Mouse (Mus musculus): Measurements from ENCODE around the gene Akap7. TPM values are rescaled to one million over a fixed set of nuclear protein-coding genes. Genes with fewer than 3 reads are reported as not detected.

Gene Akap7
- polyA plus RNA-seq, 1 experiment from 2014 or later = 22.2 TPM

DNA sequence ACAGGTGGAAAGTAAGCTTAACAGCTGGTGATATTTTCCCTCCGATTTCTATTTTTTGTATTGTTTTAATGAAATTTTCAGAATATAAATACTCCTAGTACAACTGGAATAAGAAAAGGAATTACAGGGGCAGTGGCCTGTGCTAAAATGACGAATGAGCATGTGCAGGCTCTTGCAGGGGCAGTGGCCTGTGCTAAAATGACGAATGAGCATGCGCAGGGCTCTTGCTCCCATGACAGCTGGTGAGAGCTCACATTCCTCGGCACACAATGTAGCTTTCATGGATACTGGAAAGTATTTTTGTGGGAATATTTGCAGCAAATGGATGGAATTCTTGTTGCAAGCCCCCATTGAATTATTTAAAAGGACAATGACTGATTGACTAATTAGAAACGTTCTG, 46.5 kb downstream of the Akap7 start:
- DNase-seq (ENCODE audit: low spot score) (no peak), ATAC-seq (ENCODE audit: insufficient number of reproducible peaks, low FRiP score, low TSS enrichment, low read depth) (no peak)
- H3K27ac ChIP-seq (replicated peaks; ENCODE audit: low read depth, low read length) = no peak overlapping the region
- no peaks in the 10 kb centered on the region for H3K36me3 ChIP-seq (ENCODE audit: control insufficient read depth, insufficient read depth, low read length)
- H3K4me3 ChIP-seq (ENCODE audit: low read depth, low read length) = no peak overlapping the region
- WGBS = 65% methylated on average over 6 of the region's 6 CpGs
- no peak overlapping the region for H3K4me2 ChIP-seq (ENCODE audit: low read depth, severe bottlenecking)
- no peak overlapping the region for H3K9ac ChIP-seq (ENCODE audit: low read length)
- no peaks in the 10 kb centered on the region for H3K4me1 ChIP-seq (ENCODE audit: control insufficient read depth, insufficient read depth, low read length)
- H3K9me3 ChIP-seq (ENCODE audit: control insufficient read depth, low read length) = no peaks in the 10 kb centered on the region
- H3K27me3 ChIP-seq (ENCODE audit: control insufficient read depth, insufficient read depth, low read length) = no peaks in the 10 kb centered on the region

DNA sequence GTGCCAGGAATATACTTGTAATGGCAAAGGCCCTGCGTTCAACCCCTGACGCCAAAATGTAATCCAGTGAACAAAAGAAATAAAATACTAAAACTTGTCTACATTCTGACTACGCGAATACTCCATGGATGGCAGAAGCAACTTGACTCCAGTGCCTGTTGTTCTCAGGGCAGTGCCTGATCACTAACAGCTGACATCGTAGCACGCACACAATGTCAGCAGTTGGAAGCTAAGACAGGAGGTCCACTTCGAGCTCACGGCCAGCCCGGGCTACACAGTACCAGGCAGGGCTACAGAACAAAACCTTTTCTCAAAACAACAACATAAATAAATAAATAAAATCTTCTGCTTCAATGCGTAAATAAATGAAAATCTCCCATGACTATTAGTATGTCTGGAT, 46.9 kb downstream of the Akap7 start:
- Histone ChIP-seq H3K36me3 (ENCODE audit: control insufficient read depth, insufficient read depth, low read length) (no peaks in the 10 kb centered on the region), H3K4me1 (ENCODE audit: control insufficient read depth, insufficient read depth, low read length) (no peaks in the 10 kb centered on the region), H3K9ac (ENCODE audit: low read length) (no peak overlapping the region), H3K27ac (replicated peaks; ENCODE audit: low read depth, low read length) (no peak overlapping the region), H3K4me3 (ENCODE audit: low read depth, low read length) (no peak overlapping the region), H3K4me2 (ENCODE audit: low read depth, severe bottlenecking) (no peak overlapping the region), H3K27me3 (ENCODE audit: control insufficient read depth, insufficient read depth, low read length) (no peaks in the 10 kb centered on the region), H3K9me3 (ENCODE audit: control insufficient read depth, low read length) (no peaks in the 10 kb centered on the region)
- WGBS = 84% methylated on average over 10 of the region's 10 CpGs
- ATAC-seq (ENCODE audit: insufficient number of reproducible peaks, low FRiP score, low TSS enrichment, low read depth) (no peak), DNase-seq (ENCODE audit: low spot score) (no peak)

DNA sequence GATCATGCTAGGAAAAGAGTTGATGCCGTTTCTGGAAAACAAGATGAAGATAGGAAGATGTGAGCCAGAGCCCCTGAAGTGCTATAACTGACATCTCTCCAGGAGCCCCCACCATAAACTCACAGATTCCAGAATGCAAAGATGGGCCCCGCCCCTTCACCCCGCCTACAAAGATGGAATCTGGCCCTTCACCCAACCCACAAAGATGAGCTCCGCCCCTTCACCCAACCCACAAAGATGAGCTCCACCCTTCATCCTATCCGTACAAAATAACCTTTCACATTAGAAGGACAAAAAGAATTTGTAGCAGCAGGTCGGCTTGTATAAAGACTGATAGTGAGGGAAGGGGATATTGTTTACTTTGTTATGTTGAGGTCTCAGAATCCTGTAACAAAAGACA, 49.5 kb downstream of the Akap7 start:
- 78% methylated on average over 6 of the region's 6 CpGs for WGBS
- Histone ChIP-seq H3K4me3 (ENCODE audit: low read depth, low read length) (no peak overlapping the region), H3K4me2 (ENCODE audit: low read depth, severe bottlenecking) (no peak overlapping the region), H3K9me3 (ENCODE audit: control insufficient read depth, low read length) (no peaks in the 10 kb centered on the region), H3K27me3 (ENCODE audit: control insufficient read depth, insufficient read depth, low read length) (no peaks in the 10 kb centered on the region), H3K27ac (replicated peaks; ENCODE audit: low read depth, low read length) (no peak overlapping the region), H3K4me1 (ENCODE audit: control insufficient read depth, insufficient read depth, low read length) (no peaks in the 10 kb centered on the region), H3K9ac (ENCODE audit: low read length) (no peak overlapping the region), H3K36me3 (ENCODE audit: control insufficient read depth, insufficient read depth, low read length) (no peaks in the 10 kb centered on the region)
- DNase-seq (ENCODE audit: low spot score) (no peak), ATAC-seq (ENCODE audit: insufficient number of reproducible peaks, low FRiP score, low TSS enrichment, low read depth) (no peak)

DNA sequence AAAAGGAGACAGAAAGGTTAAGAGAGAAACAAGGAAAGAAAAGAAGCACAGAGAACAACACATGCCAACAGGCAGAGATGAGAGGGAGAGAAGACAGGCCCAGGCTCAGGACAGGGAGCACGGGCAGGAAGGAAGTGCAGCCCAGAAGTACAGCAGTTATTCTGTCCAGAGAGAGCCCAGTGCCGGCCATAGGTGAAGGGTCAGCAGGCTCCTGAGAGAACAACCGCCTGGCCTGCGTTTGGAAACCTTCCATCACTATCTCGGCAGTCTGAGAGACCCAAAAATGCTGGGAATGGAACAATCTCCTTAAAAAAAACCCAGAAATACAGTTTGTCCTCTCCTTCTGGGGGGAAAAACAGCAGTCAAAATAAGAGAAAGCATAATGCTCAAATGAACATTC, 50.2 kb downstream of the Akap7 start:
- H3K4me1 ChIP-seq (ENCODE audit: control insufficient read depth, insufficient read depth, low read length) = no peaks in the 10 kb centered on the region
- DNase-seq (ENCODE audit: low spot score) (no peak), ATAC-seq (ENCODE audit: insufficient number of reproducible peaks, low FRiP score, low TSS enrichment, low read depth) (no peak)
- no peak overlapping the region for H3K27ac ChIP-seq (replicated peaks; ENCODE audit: low read depth, low read length)
- H3K4me3 ChIP-seq (ENCODE audit: low read depth, low read length) = no peak overlapping the region
- H3K4me2 ChIP-seq (ENCODE audit: low read depth, severe bottlenecking) = no peak overlapping the region
- H3K9me3 ChIP-seq (ENCODE audit: control insufficient read depth, low read length) = no peaks in the 10 kb centered on the region
- WGBS = 61% methylated on average over 5 of the region's 5 CpGs
- H3K36me3 ChIP-seq (ENCODE audit: control insufficient read depth, insufficient read depth, low read length) = no peaks in the 10 kb centered on the region
- no peak overlapping the region for H3K9ac ChIP-seq (ENCODE audit: low read length)
- H3K27me3 ChIP-seq (ENCODE audit: control insufficient read depth, insufficient read depth, low read length) = no peaks in the 10 kb centered on the region

DNA sequence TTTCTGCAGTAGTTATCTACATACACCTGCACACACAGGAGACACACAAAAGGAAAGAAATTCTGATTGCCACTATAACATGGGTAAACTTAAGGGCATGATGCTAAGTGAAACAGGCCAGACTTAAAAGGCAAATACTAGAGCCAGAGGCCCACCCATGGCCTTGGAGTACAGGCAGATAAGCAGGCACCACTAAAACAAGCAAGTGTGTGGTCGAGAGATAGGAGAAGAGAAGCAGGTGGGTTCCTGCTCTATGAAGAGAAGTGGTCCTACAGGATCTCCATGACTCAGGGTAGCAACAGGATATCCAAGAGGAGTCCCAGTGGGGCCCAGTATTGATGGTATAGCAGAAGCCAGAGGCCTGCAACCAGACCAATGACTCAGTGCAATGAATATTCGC, 54.2 kb downstream of the Akap7 start:
- Histone ChIP-seq H3K4me1 (ENCODE audit: control insufficient read depth, insufficient read depth, low read length) (no peaks in the 10 kb centered on the region), H3K4me2 (ENCODE audit: low read depth, severe bottlenecking) (no peak overlapping the region), H3K36me3 (ENCODE audit: control insufficient read depth, insufficient read depth, low read length) (no peaks in the 10 kb centered on the region), H3K9me3 (ENCODE audit: control insufficient read depth, low read length) (no peaks in the 10 kb centered on the region), H3K9ac (ENCODE audit: low read length) (no peak overlapping the region), H3K27me3 (ENCODE audit: control insufficient read depth, insufficient read depth, low read length) (no peaks in the 10 kb centered on the region), H3K4me3 (ENCODE audit: low read depth, low read length) (no peak overlapping the region), H3K27ac (replicated peaks; ENCODE audit: low read depth, low read length) (no peak overlapping the region)
- 88% methylated on average over 2 of the region's 2 CpGs for WGBS
- ATAC-seq (ENCODE audit: insufficient number of reproducible peaks, low FRiP score, low TSS enrichment, low read depth) (no peak), DNase-seq (ENCODE audit: low spot score) (no peak)

DNA sequence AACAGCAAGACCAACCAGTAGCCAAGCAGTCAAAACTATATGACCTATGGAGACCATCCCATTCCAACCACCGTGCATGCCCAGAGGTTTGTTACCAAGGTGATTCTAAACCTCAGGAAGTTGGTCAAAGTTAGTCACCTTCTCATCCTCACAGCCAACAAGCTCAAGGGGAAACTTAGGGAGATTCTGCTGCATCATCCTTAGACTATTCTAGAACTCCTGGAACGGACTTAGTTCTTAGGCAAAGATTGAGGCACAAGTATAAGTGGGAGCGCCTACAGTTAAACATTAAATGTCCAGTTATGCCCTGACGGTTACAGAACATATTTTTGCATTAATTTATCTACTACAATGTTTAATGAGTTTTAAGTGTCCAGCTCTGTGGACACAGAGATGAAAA, 54.7 kb downstream of the Akap7 start:
- Histone ChIP-seq H3K27me3 (ENCODE audit: control insufficient read depth, insufficient read depth, low read length) (no peaks in the 10 kb centered on the region), H3K27ac (replicated peaks; ENCODE audit: low read depth, low read length) (no peak overlapping the region), H3K4me2 (ENCODE audit: low read depth, severe bottlenecking) (no peak overlapping the region), H3K9ac (ENCODE audit: low read length) (no peak overlapping the region), H3K36me3 (ENCODE audit: control insufficient read depth, insufficient read depth, low read length) (no peaks in the 10 kb centered on the region), H3K4me3 (ENCODE audit: low read depth, low read length) (no peak overlapping the region), H3K9me3 (ENCODE audit: control insufficient read depth, low read length) (no peaks in the 10 kb centered on the region), H3K4me1 (ENCODE audit: control insufficient read depth, insufficient read depth, low read length) (no peaks in the 10 kb centered on the region)
- ATAC-seq (ENCODE audit: insufficient number of reproducible peaks, low FRiP score, low TSS enrichment, low read depth) (no peak), DNase-seq (ENCODE audit: low spot score) (no peak)
- WGBS = 92% methylated on average over 4 of the region's 4 CpGs

DNA sequence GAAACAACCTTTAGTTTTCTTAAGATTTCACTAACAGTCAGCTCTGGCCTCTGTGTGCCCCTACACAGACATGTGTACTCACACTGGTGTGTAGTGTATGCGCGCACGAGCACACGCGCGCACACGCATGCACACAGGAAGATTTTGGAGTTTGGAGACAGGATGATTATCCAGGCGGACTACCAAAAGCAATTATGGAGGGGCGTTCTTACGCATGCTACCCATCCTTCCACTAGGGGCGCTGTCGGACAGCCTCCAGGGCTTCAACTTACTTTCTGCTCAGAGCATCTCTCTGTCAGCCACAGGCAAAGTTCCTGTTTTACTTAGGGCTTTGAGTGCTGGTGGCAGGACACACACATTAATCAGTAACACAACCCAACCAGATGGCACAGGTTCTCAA, 57.6 kb downstream of the Akap7 start:
- no peak overlapping the region for H3K4me3 ChIP-seq (ENCODE audit: low read depth, low read length)
- DNase-seq (ENCODE audit: low spot score) (peak; percentile 81), ATAC-seq (ENCODE audit: insufficient number of reproducible peaks, low FRiP score, low TSS enrichment, low read depth) (no peak)
- no peaks in the 10 kb centered on the region for H3K36me3 ChIP-seq (ENCODE audit: control insufficient read depth, insufficient read depth, low read length)
- H3K4me2 ChIP-seq (ENCODE audit: low read depth, severe bottlenecking) = no peak overlapping the region
- WGBS = 42% methylated on average over 12 of the region's 12 CpGs
- H3K9ac ChIP-seq (ENCODE audit: low read length) = no peak overlapping the region
- no peaks in the 10 kb centered on the region for H3K4me1 ChIP-seq (ENCODE audit: control insufficient read depth, insufficient read depth, low read length)
- H3K27me3 ChIP-seq (ENCODE audit: control insufficient read depth, insufficient read depth, low read length) = no peaks in the 10 kb centered on the region
- H3K9me3 ChIP-seq (ENCODE audit: control insufficient read depth, low read length) = no peaks in the 10 kb centered on the region
- no peak overlapping the region for H3K27ac ChIP-seq (replicated peaks; ENCODE audit: low read depth, low read length)

DNA sequence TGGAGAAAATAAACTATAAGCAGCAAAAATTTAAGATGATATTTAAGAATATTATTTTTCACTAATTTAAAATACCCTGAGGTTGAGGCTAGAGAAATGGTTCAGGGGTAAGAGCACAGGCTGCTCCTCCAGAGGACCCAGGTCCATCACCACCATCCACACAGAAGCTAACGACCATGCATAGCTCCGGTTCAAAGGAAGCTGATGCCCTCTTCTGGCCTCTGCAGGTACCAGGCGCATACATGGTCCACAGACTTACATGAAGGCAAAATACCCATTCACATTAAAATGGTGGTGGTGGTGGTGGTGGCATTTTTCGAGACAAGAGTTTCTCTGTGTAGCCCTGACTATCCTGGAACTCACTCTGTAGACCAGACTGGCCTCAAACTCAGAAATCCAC, 61.5 kb downstream of the Akap7 start:
- Histone ChIP-seq H3K4me2 (ENCODE audit: low read depth, severe bottlenecking) (no peak overlapping the region), H3K27ac (replicated peaks; ENCODE audit: low read depth, low read length) (no peak overlapping the region), H3K4me1 (ENCODE audit: control insufficient read depth, insufficient read depth, low read length) (no peaks in the 10 kb centered on the region), H3K9ac (ENCODE audit: low read length) (no peak overlapping the region), H3K9me3 (ENCODE audit: control insufficient read depth, low read length) (no peaks in the 10 kb centered on the region), H3K4me3 (ENCODE audit: low read depth, low read length) (no peak overlapping the region), H3K36me3 (ENCODE audit: control insufficient read depth, insufficient read depth, low read length) (no peaks in the 10 kb centered on the region), H3K27me3 (ENCODE audit: control insufficient read depth, insufficient read depth, low read length) (no peaks in the 10 kb centered on the region)
- 57% methylated on average over 4 of the region's 4 CpGs for WGBS
- no peak for ATAC-seq (ENCODE audit: insufficient number of reproducible peaks, low FRiP score, low TSS enrichment, low read depth)
- DNase-seq (ENCODE audit: low spot score) = peak; percentile 42

DNA sequence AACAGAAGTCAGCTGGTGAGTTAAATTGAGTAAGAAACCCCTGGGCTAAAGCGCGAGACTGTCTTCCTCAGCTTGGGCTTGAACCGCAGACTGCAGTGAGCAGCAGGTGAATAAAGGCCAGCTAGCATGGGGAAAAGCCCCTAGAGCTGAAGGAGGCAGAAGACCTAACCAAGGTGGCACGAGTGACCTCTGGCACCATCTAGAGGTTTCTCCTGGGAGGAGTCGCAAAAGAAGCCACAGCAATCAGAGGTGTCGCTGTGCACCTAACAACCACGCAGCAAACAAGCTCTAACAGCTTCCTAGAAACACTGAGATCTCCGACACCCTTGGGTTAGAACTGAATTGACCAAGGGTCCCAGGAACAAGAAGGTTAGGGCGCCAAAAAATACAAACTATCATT, 68.5 kb downstream of the Akap7 start:
- H3K27ac ChIP-seq (replicated peaks; ENCODE audit: low read depth, low read length) = no peak overlapping the region
- ATAC-seq (ENCODE audit: insufficient number of reproducible peaks, low FRiP score, low TSS enrichment, low read depth) = no peak
- 28% methylated on average over 9 of the region's 9 CpGs for WGBS
- no peaks in the 10 kb centered on the region for H3K4me1 ChIP-seq (ENCODE audit: control insufficient read depth, insufficient read depth, low read length)
- no peaks in the 10 kb centered on the region for H3K27me3 ChIP-seq (ENCODE audit: control insufficient read depth, insufficient read depth, low read length)
- H3K4me3 ChIP-seq (ENCODE audit: low read depth, low read length) = no peak overlapping the region
- no peak overlapping the region for H3K4me2 ChIP-seq (ENCODE audit: low read depth, severe bottlenecking)
- no peaks in the 10 kb centered on the region for H3K9me3 ChIP-seq (ENCODE audit: control insufficient read depth, low read length)
- H3K36me3 ChIP-seq (ENCODE audit: control insufficient read depth, insufficient read depth, low read length) = no peaks in the 10 kb centered on the region
- DNase-seq (ENCODE audit: low spot score) = peak; percentile 61
- no peak overlapping the region for H3K9ac ChIP-seq (ENCODE audit: low read length)

Measured in limb, embryonic 11.5 days (tissue).